ENCODE assay signal across 8 mouse cellular contexts in the genomic region with DNA sequence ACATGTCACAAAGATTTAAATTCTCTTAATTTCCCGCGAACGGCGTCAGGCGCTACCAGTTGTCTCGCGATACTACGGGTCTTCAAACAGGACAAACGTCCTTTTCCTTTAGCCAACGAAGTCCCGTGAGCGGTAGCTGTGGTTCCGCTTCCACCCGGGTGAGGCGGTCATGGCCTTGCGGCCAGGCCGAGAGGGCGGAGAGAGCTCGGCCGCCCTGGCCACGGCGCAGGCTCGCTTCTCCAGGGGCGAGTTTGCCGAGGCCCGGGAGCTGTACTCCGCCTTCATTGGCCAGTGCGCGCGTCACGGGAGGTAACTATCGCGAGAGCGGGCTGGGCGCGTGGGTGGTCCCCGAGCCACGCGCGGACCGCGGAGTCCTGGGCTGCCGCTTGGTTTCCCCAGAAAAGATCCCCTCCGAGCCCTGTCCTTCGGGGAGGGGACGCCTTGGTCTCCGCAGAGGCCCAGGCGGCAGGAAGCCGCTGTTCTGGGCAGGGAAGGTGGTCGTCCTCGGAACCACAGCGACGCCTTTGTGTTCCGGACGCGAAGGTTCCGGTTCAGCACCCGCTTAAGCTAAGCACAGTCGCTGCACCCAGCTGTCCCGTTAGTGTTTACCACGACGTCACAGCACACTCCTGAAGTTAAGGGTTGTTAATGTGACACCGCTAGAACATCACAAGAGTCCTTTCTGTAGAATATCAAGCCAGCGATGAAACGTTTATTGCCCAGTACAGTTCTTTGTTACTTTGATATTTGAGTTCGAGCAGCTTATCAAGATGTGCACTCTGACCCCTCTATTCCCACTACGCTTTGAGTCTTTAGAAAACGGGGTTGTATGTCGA. TPM values are rescaled to one million over a fixed set of nuclear protein-coding genes. Genes with fewer than 3 reads are reported as not detected.
DNase-seq lines count a peak whose midpoint lies in the region; ATAC-seq lines count a peak whose summit lies in the region.

A gene (plus strand): TSS at position 110 of the 836 bp plus-strand sequence.

- peak within 1 kb of the TSS; percentile 71 for H3K4me2 ChIP-seq in hindbrain, embryonic 12.5 days (replicated peaks)

- H3K36me3 ChIP-seq in hindbrain, embryonic 12.5 days: 0 out of 2 replicates have a peak, but pooled peaks cover 7% of the 10 kb centered on the region

- under 1% methylated on average over 66 of the region's 69 CpGs for WGBS in hindbrain, embryonic 12.5 days

- peak; percentile 97 for ATAC-seq in hindbrain, embryonic 12.5 days (ENCODE audit: low FRiP score)

- peak within 1 kb of the TSS; percentile 67 for H3K4me3 ChIP-seq in hindbrain, embryonic 12.5 days

- peak; percentile 97 for DNase-seq in NIH3T3 (ENCODE audit: low read depth)
- peak; percentile 97 to 98 for DNase-seq in cerebellum, postnatal 10 days
- peak; percentile 91 to 95 for DNase-seq in frontal cortex, postnatal 10 days (ENCODE audit: low spot score in 2 of 2)
- DNase-seq in layer of hippocampus, postnatal 14 days (ENCODE audit: low spot score in 2 of 2): peak; percentile 94 to 99
- peak; percentile 96 for DNase-seq in lung, postnatal 14 days
- peak; percentile 69 for DNase-seq in retina, adult 2 months (ENCODE audit: low read depth, low spot score)
- DNase-seq in thymus, postnatal 36 days: peak; percentile 91 to 93

- H3K4me1 ChIP-seq in hindbrain, embryonic 12.5 days: peaks cover 7% of the 10 kb centered on the region

- peak within 1 kb of the TSS; percentile 88 for H3K9ac ChIP-seq in hindbrain, embryonic 12.5 days

- H3K27me3 ChIP-seq in hindbrain, embryonic 12.5 days: no peaks in the 10 kb centered on the region

- peak within 1 kb of the TSS; percentile 99 for H3K27ac ChIP-seq in hindbrain, embryonic 12.5 days

- H3K9me3 ChIP-seq in hindbrain, embryonic 12.5 days (replicated peaks): no peaks in the 10 kb centered on the region

RNA-seq across cellular contexts. Expression of the gene that starts here (rescaled TPM):
- 13.1 and 15.4 TPM in 2 replicates for polyA plus RNA-seq in hindbrain, embryonic 12.5 days (2016; fragmentation: Nextera tagmentation; extraction: Ambion mirVana)
- total RNA-seq in layer of hippocampus, postnatal 14 days (2021): 1 to 10 TPM; 3.6 to 5.5 TPM

Comparison
In these comparisons a context has a peak if more than half of its experiments do, and no peak if none do; other contexts are left out.
1. Peak in every context shown above with its lines: DNase-seq, ATAC-seq, H3K4me3 ChIP-seq and H3K27ac ChIP-seq.